ENCODE assay signal across 26 mouse cellular contexts in the genomic region with DNA sequence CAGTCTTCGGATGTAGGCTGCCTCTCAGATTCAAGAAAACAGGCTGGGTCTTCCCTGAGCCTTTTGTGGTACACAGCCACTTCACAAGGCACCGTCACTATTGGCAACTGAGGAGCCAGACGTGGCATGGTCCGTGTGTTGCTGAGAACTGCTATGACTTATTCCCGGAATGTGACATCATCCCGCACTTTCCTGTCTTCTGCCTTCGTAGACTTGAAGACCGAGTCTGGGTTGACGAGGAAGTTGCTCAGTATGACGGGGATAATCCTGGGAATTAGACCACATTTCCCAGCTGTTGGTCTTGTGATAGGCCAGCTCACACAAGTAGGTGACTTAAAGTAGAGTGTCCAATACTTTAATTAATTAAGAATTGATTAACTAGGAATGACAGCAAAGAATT. TPM values are rescaled to one million over a fixed set of nuclear protein-coding genes. Genes with fewer than 3 reads are reported as not detected.
A peak's percentile ranks its signal among the peaks of the same experiment; 100 is the strongest.
DNase-seq lines count a peak whose midpoint lies in the region; ATAC-seq and TF ChIP-seq lines count a peak whose summit lies in the region.
"Had no signal": no experiment of that assay in that cellular context is flagged by ENCODE, and none has a peak within 500 bp of the region (broad histone marks: within the 10 kb centered on the region; RNA-seq: fewer than 3 reads in every experiment).

No protein-coding gene starts in this region.

- H3K4me2 ChIP-seq in forebrain, postnatal 0 days (ENCODE audit: low read depth), result no peak overlapping the region
- H3K4me2 ChIP-seq in forebrain, embryonic 14.5 days (ENCODE audit: low read length), result no peak overlapping the region
- no peak overlapping the region for H3K4me2 ChIP-seq in heart, embryonic 14.5 days (ENCODE audit: low read length)
- H3K4me2 ChIP-seq: embryonic facial prominence, embryonic 15.5 days; limb, embryonic 12.5 days; liver, embryonic 11.5 days; lung, embryonic 14.5 days; neural tube, embryonic 15.5 days had no signal

- no peak for DNase-seq in forebrain, postnatal 0 days
- no peak for DNase-seq in forebrain, embryonic 14.5 days (ENCODE audit: low spot score)
- no peak for DNase-seq in heart, postnatal 10 days
- peak; percentile 43 for DNase-seq in lung, postnatal 10 days
- no peak for DNase-seq in lung, adult 18-20 months
- no peak for DNase-seq in left cerebral cortex, postnatal 4 days
- DNase-seq: adrenal gland, postnatal 25 days; cerebellum, adult 11 months; cerebellum, adult 9-11 months; gastrocnemius, postnatal 36 days; kidney, postnatal 36 days; layer of hippocampus, postnatal 36 days; lung, embryonic 14.5 days; thymus, adult 18-20 months; thymus, postnatal 36 days had no signal

- H3K36me3 ChIP-seq in forebrain, postnatal 0 days (ENCODE audit: insufficient read depth), result no peaks in the 10 kb centered on the region
- H3K36me3 ChIP-seq in forebrain, embryonic 14.5 days (ENCODE audit: control insufficient read depth, insufficient read depth, low read length), result no peaks in the 10 kb centered on the region
- no peaks in the 10 kb centered on the region for H3K36me3 ChIP-seq in heart, embryonic 14.5 days (ENCODE audit: control insufficient read depth, insufficient read depth, low read length)
- H3K36me3 ChIP-seq: embryonic facial prominence, embryonic 15.5 days; hindbrain, embryonic 10.5 days; limb, embryonic 12.5 days; midbrain, embryonic 10.5 days; neural tube, embryonic 15.5 days had no signal

- 51% methylated on average over 10 of the region's 10 CpGs for WGBS in forebrain, postnatal 0 days
- WGBS in forebrain, embryonic 14.5 days, result 51% methylated on average over 10 of the region's 10 CpGs
- WGBS in heart, embryonic 14.5 days, result 29% methylated on average over 10 of the region's 10 CpGs

- H3K27ac ChIP-seq in forebrain, postnatal 0 days (ENCODE audit: low read depth, low read length), result no peak overlapping the region
- no peak overlapping the region for H3K27ac ChIP-seq in forebrain, embryonic 14.5 days (ENCODE audit: low read depth, low read length)
- H3K27ac ChIP-seq in heart, embryonic 14.5 days (replicated peaks in 1 of 2; ENCODE audit: control insufficient read depth in 1 of 2, insufficient read depth in 1 of 2, low read depth in 2 of 2, low read length in 2 of 2), result peak overlapping the region in 1 of 2 experiments; percentile 8; a peak in 1 of 4 replicates
- H3K27ac ChIP-seq: embryonic facial prominence, embryonic 15.5 days; hindbrain, embryonic 10.5 days; hindbrain, postnatal 0 days; limb, embryonic 12.5 days; midbrain, embryonic 10.5 days; neural tube, embryonic 15.5 days had no signal

- H3K9me3 ChIP-seq in forebrain, postnatal 0 days (ENCODE audit: low read length), result no peaks in the 10 kb centered on the region
- H3K9me3 ChIP-seq in forebrain, embryonic 14.5 days (replicated peaks; ENCODE audit: control insufficient read depth, low read length), result no peaks in the 10 kb centered on the region
- H3K9me3 ChIP-seq in heart, embryonic 14.5 days (ENCODE audit: control insufficient read depth, low read length), result no peaks in the 10 kb centered on the region
- H3K9me3 ChIP-seq: embryonic facial prominence, embryonic 15.5 days; hindbrain, embryonic 10.5 days; limb, embryonic 12.5 days; midbrain, embryonic 10.5 days; neural tube, embryonic 15.5 days had no signal

- intact Hi-C loops in heart, postnatal 10 days (cut with DNase I), result no loop called here
- intact Hi-C loops in left cerebral cortex, postnatal 4 days (cut with DNase I), result no loop called here

- no peaks in the 10 kb centered on the region for H3K4me1 ChIP-seq in forebrain, postnatal 0 days (ENCODE audit: insufficient read depth)
- no peaks in the 10 kb centered on the region for H3K4me1 ChIP-seq in forebrain, embryonic 14.5 days (ENCODE audit: control insufficient read depth, insufficient read depth, low read length)
- H3K4me1 ChIP-seq in heart, embryonic 14.5 days (ENCODE audit: control insufficient read depth in 2 of 2, insufficient read depth in 2 of 2, low read length in 2 of 2), result peaks cover 18 to 30% of the 10 kb centered on the region in 2 experiments
- H3K4me1 ChIP-seq: embryonic facial prominence, embryonic 15.5 days; limb, embryonic 12.5 days; neural tube, embryonic 15.5 days had no signal

- H3K9ac ChIP-seq in forebrain, postnatal 0 days, result no peak overlapping the region
- H3K9ac ChIP-seq in forebrain, embryonic 14.5 days (ENCODE audit: low read length), result no peak overlapping the region
- H3K9ac ChIP-seq in heart, embryonic 14.5 days (ENCODE audit: low read length), result no peak overlapping the region
- H3K9ac ChIP-seq: embryonic facial prominence, embryonic 15.5 days; limb, embryonic 12.5 days; lung, embryonic 14.5 days; neural tube, embryonic 15.5 days had no signal

- no peak overlapping the region for H3K4me3 ChIP-seq in forebrain, postnatal 0 days (ENCODE audit: low read depth, low read length)
- H3K4me3 ChIP-seq in forebrain, embryonic 14.5 days (ENCODE audit: low read depth, low read length), result no peak overlapping the region
- no peak overlapping the region for H3K4me3 ChIP-seq in heart, embryonic 14.5 days (ENCODE audit: control insufficient read depth in 1 of 2, insufficient read depth in 1 of 2, low read depth in 1 of 2, low read length in 2 of 2)
- H3K4me3 ChIP-seq: embryonic facial prominence, embryonic 15.5 days; hindbrain, embryonic 10.5 days; limb, embryonic 12.5 days; midbrain, embryonic 10.5 days; neural tube, embryonic 15.5 days had no signal

- H3K27me3 ChIP-seq in forebrain, postnatal 0 days (ENCODE audit: insufficient read depth, low read length), result no peaks in the 10 kb centered on the region
- H3K27me3 ChIP-seq in forebrain, embryonic 14.5 days (replicated peaks; ENCODE audit: control insufficient read depth, insufficient read depth, low read length), result no peaks in the 10 kb centered on the region
- H3K27me3 ChIP-seq in heart, embryonic 14.5 days (ENCODE audit: control insufficient read depth, insufficient read depth, low read length), result no peaks in the 10 kb centered on the region
- H3K27me3 ChIP-seq: embryonic facial prominence, embryonic 15.5 days; limb, embryonic 12.5 days; neural tube, embryonic 15.5 days had no signal

- TF ChIP-seq CTCF in forebrain, postnatal 0 days (IDR thresholded peaks at IDR 0.05; ENCODE audit: low read depth), result no peak

- peak; percentile 34; the same call in 1 of the 2 replicates for ATAC-seq in forebrain, postnatal 0 days
- ATAC-seq in forebrain, embryonic 14.5 days, result no peak
- 0 out of 2 replicates have a peak, but pooled peaks have one; percentile 29 for ATAC-seq in heart, embryonic 14.5 days (ENCODE audit: insufficient number of reproducible peaks, insufficient read depth, low FRiP score, low read depth)
- ATAC-seq: forebrain, embryonic 16.5 days; hindbrain, postnatal 0 days; intestine, embryonic 16.5 days had no signal

RNA-seq across cellular contexts. Expression of a gene that starts 40.2 kb away (rescaled TPM):
- total RNA-seq in forebrain, postnatal 0 days (2014; rRNA removed), result 17.2 and 24.4 TPM in 2 replicates
- polyA plus RNA-seq in forebrain, postnatal 0 days (2015; fragmentation: Nextera tagmentation; extraction: Ambion mirVana), result 2.4 and 5.2 TPM in 2 replicates
- polyA plus RNA-seq in forebrain, embryonic 14.5 days (2014; fragmentation: Nextera tagmentation; extraction: Ambion mirVana), result 3.7 and 4.9 TPM in 2 replicates
- 20.9 and 26.0 TPM in 2 replicates for polyA plus RNA-seq in heart, embryonic 14.5 days (2014; fragmentation: Nextera tagmentation; extraction: Ambion mirVana)
- 100 to 1,000 TPM; 219 to 248 TPM for total RNA-seq in heart, postnatal 10 days (2021)
- 10 to 100 TPM; 24.0 to 27.2 TPM for total RNA-seq in left cerebral cortex, postnatal 4 days (2021)
- total RNA-seq: common myeloid progenitor, adult 5-6 weeks had no signal
